ENCODE assay signal across 8 mouse cellular contexts in the genomic region with DNA sequence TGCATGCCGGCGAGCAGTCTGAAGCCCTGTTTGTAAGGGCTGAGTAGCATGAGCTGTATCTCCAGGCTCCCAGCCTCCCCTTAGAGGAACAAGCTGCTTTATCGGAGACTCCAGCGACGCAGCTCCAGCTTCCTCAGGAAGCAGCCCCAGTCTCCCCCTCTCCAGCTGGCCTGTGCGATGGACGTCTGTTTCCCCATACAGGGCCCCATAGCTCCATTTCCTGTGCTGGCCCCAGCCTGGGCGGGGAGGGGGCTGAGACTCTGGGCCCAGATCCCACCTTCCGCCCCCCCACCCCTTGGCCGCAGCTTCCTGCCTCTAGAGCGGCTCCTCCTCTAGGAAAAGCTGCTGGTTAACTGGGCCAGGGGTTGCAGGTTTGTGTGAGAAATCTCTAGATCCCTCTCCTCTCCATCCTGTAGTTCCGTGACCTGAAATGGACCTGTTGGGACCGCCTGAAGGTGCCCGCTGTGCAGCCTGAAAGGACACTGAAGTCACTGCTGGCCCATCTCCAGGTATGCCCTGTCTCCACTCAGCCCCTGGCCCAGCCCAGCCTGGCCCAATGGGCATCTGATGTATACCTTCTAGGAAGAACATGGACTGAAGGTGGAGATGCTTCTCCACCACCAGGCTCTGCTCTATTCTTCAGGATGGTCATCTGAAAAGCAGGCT. TPM values are rescaled to one million over a fixed set of nuclear protein-coding genes. Genes with fewer than 3 reads are reported as not detected.
DNase-seq lines count a peak whose midpoint lies in the region; ATAC-seq lines count a peak whose summit lies in the region.

A gene (plus strand): TSS at position 378 of the 666 bp plus-strand sequence.

- peak; percentile 75 for ATAC-seq in embryonic facial prominence, embryonic 12.5 days (ENCODE audit: insufficient number of reproducible peaks, insufficient read depth, low FRiP score, low TSS enrichment)
- ATAC-seq in heart, embryonic 11.5 days (replicated peaks; ENCODE audit: insufficient number of reproducible peaks, low FRiP score, low TSS enrichment), result peak; percentile 79
- peak; percentile 67 for ATAC-seq in kidney, embryonic 15.5 days (replicated peaks; ENCODE audit: low FRiP score)
- ATAC-seq in neural tube, embryonic 13.5 days (ENCODE audit: low read depth), result 0 out of 2 replicates have a peak, but pooled peaks have one; percentile 6

- no peaks in the 10 kb centered on the region for H3K36me3 ChIP-seq in embryonic facial prominence, embryonic 12.5 days
- peaks cover 7% of the 10 kb centered on the region; the same call in 1 of the 2 replicates for H3K36me3 ChIP-seq in heart, embryonic 11.5 days (ENCODE audit: control insufficient read depth, insufficient read depth, low read length)
- no peaks in the 10 kb centered on the region for H3K36me3 ChIP-seq in kidney, embryonic 15.5 days
- H3K36me3 ChIP-seq in neural tube, embryonic 13.5 days, result no peaks in the 10 kb centered on the region

- peak within 1 kb of the TSS; percentile 98 for H3K27ac ChIP-seq in embryonic facial prominence, embryonic 12.5 days
- H3K27ac ChIP-seq in heart, embryonic 11.5 days (ENCODE audit: low read depth, low read length), result peak within 1 kb of the TSS; percentile 100
- peak within 1 kb of the TSS; percentile 100 for H3K27ac ChIP-seq in kidney, embryonic 15.5 days
- H3K27ac ChIP-seq in neural tube, embryonic 13.5 days (replicated peaks), result peak within 1 kb of the TSS; percentile 94

- H3K9me3 ChIP-seq in embryonic facial prominence, embryonic 12.5 days, result no peaks in the 10 kb centered on the region
- no peaks in the 10 kb centered on the region for H3K9me3 ChIP-seq in heart, embryonic 11.5 days (replicated peaks; ENCODE audit: control insufficient read depth, low read length)
- no peaks in the 10 kb centered on the region for H3K9me3 ChIP-seq in kidney, embryonic 15.5 days (replicated peaks)
- no peaks in the 10 kb centered on the region for H3K9me3 ChIP-seq in neural tube, embryonic 13.5 days

- WGBS in embryonic facial prominence, embryonic 12.5 days, result 14% methylated on average over 13 of the region's 14 CpGs
- WGBS in heart, embryonic 11.5 days (ENCODE audit: insufficient replicate concordance), result 13% methylated on average over 14 of the region's 14 CpGs
- 10% methylated on average over 14 of the region's 14 CpGs for WGBS in kidney, embryonic 15.5 days
- WGBS in neural tube, embryonic 13.5 days, result 47% methylated on average over 14 of the region's 14 CpGs

- peak within 1 kb of the TSS; percentile 88 for H3K4me2 ChIP-seq in embryonic facial prominence, embryonic 12.5 days (replicated peaks)
- peak within 1 kb of the TSS; percentile 67 for H3K4me2 ChIP-seq in heart, embryonic 11.5 days
- H3K4me2 ChIP-seq in kidney, embryonic 15.5 days, result peak within 1 kb of the TSS; percentile 82
- H3K4me2 ChIP-seq in neural tube, embryonic 13.5 days, result peak within 1 kb of the TSS; percentile 82

- H3K9ac ChIP-seq in embryonic facial prominence, embryonic 12.5 days, result peak within 1 kb of the TSS; percentile 88
- peak within 1 kb of the TSS; percentile 86 for H3K9ac ChIP-seq in heart, embryonic 11.5 days (ENCODE audit: low read depth, low read length)
- peak within 1 kb of the TSS; percentile 61 for H3K9ac ChIP-seq in kidney, embryonic 15.5 days
- H3K9ac ChIP-seq in neural tube, embryonic 13.5 days, result peak within 1 kb of the TSS; percentile 76

- H3K4me3 ChIP-seq in embryonic facial prominence, embryonic 12.5 days, result peak within 1 kb of the TSS; percentile 87
- peak within 1 kb of the TSS; percentile 59 for H3K4me3 ChIP-seq in heart, embryonic 11.5 days (ENCODE audit: low read depth, low read length)
- H3K4me3 ChIP-seq in kidney, embryonic 15.5 days (replicated peaks), result peak within 1 kb of the TSS; percentile 77
- peak within 1 kb of the TSS; percentile 67 for H3K4me3 ChIP-seq in neural tube, embryonic 13.5 days

- no peaks in the 10 kb centered on the region for H3K27me3 ChIP-seq in embryonic facial prominence, embryonic 12.5 days
- no peaks in the 10 kb centered on the region for H3K27me3 ChIP-seq in heart, embryonic 11.5 days (ENCODE audit: control insufficient read depth, insufficient read depth, low read length)
- no peaks in the 10 kb centered on the region for H3K27me3 ChIP-seq in kidney, embryonic 15.5 days
- peaks cover 31% of the 10 kb centered on the region for H3K27me3 ChIP-seq in neural tube, embryonic 13.5 days

- H3K4me1 ChIP-seq in embryonic facial prominence, embryonic 12.5 days, result peaks cover 48% of the 10 kb centered on the region
- peaks cover 67% of the 10 kb centered on the region for H3K4me1 ChIP-seq in heart, embryonic 11.5 days (ENCODE audit: control insufficient read depth, insufficient read depth, low read length)
- H3K4me1 ChIP-seq in kidney, embryonic 15.5 days, result peaks cover 61% of the 10 kb centered on the region
- H3K4me1 ChIP-seq in neural tube, embryonic 13.5 days (replicated peaks), result peaks cover 45% of the 10 kb centered on the region

- peak; percentile 51 for DNase-seq in right cerebral cortex, postnatal 14 days
- no peak for DNase-seq in right cerebral cortex, postnatal 4 days
- DNase-seq in lung, adult 18-20 months, result peak; percentile 76 to 80
- DNase-seq in yolk sac, embryonic 10.5 days (ENCODE audit: low spot score), result peak; percentile 86

RNA-seq across cellular contexts. Expression of the gene that starts here (rescaled TPM):
- 8.8 and 11.0 TPM in 2 replicates for polyA plus RNA-seq in embryonic facial prominence, embryonic 12.5 days (2016; fragmentation: Nextera tagmentation; extraction: Ambion mirVana)
- 3.2 and 4.0 TPM in 2 replicates for polyA plus RNA-seq in heart, embryonic 11.5 days (2014; fragmentation: Nextera tagmentation; extraction: Ambion mirVana)
- polyA plus RNA-seq in kidney, embryonic 15.5 days (2015; fragmentation: Nextera tagmentation; extraction: Ambion mirVana), result 4.5 and 6.2 TPM in 2 replicates
- 2.0 and 2.2 TPM in 2 replicates for polyA plus RNA-seq in neural tube, embryonic 13.5 days (2015; fragmentation: Nextera tagmentation; extraction: Ambion mirVana)

Comparison
In these comparisons a context has a peak if more than half of its experiments do, and no peak if none do; other contexts are left out.
1. ATAC-seq: peak in every context shown above with its lines; median percentile 79 in heart, embryonic 11.5 days; 75 in embryonic facial prominence, embryonic 12.5 days; 67 in kidney, embryonic 15.5 days; 6 in neural tube, embryonic 13.5 days.